In the genomic region with DNA sequence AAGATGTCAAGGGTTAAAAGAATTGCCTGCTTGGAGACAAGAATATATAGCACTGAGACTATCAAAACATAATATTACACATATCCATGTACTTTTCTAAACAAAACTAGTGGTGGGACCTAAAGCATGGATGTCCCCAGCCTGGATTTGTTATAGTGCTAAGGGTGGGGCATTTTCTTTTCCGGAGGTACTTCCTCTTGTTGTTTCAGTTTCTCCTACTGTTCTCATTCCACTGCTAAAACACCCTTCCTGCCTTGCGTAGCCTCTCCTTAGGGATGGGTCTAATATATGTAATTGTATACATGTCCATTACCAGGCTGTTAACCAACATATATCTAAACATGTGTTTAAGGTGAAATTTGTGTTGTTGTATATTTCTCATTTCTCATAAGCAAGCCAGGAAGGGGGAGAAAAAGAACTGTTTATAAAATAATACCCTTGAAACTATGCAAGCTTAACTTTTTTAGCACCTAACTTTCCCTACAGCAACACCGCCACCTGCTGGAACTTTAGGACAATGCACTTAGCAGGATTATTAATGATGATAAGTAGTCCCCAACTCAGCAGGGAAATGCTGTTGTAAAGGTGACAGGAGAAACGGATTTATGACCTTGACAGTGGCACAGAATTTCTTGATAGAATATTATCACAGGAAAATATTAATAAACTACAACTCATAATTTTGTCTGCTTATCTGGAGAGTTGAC, we compare ENCODE assay signal across 8 mouse cellular contexts. TPM values are rescaled to one million over a fixed set of nuclear protein-coding genes. Genes with fewer than 3 reads are reported as not detected.
DNase-seq lines count a peak whose midpoint lies in the region; ATAC-seq and TF ChIP-seq lines count a peak whose summit lies in the region.

No protein-coding gene starts in this region.

- H3K36me3 ChIP-seq in heart, adult 2 months (ENCODE audit: control insufficient read depth, insufficient read depth, low read length) = no peaks in the 10 kb centered on the region
- H3K36me3 ChIP-seq in heart, embryonic 12.5 days = no peaks in the 10 kb centered on the region
- no peaks in the 10 kb centered on the region for H3K36me3 ChIP-seq in midbrain, embryonic 11.5 days (ENCODE audit: control insufficient read depth, insufficient read depth, low read length)

- no peak overlapping the region for H3K4me2 ChIP-seq in heart, embryonic 12.5 days
- H3K4me2 ChIP-seq in midbrain, embryonic 11.5 days = no peak overlapping the region

- no peak overlapping the region for H3K4me3 ChIP-seq in heart, adult 2 months
- no peak overlapping the region for H3K4me3 ChIP-seq in heart, embryonic 12.5 days
- no peak overlapping the region for H3K4me3 ChIP-seq in midbrain, embryonic 11.5 days (ENCODE audit: low read depth, low read length)

- H3K27ac ChIP-seq in heart, adult 2 months = no peak overlapping the region
- no peak overlapping the region for H3K27ac ChIP-seq in heart, embryonic 12.5 days (ENCODE audit: poor library complexity, severe bottlenecking)
- no peak overlapping the region for H3K27ac ChIP-seq in midbrain, embryonic 11.5 days (ENCODE audit: low read depth, low read length)

- no peaks in the 10 kb centered on the region for H3K79me2 ChIP-seq in heart, adult 2 months (replicated peaks; ENCODE audit: control insufficient read depth, insufficient read depth, low read length)

- no peaks in the 10 kb centered on the region for H3K9me3 ChIP-seq in heart, embryonic 12.5 days (replicated peaks)
- H3K9me3 ChIP-seq in midbrain, embryonic 11.5 days (ENCODE audit: control insufficient read depth, low read length) = no peaks in the 10 kb centered on the region

- no peak for TF ChIP-seq POLR2A in heart, adult 2 months (IDR thresholded peaks at IDR 0.05; ENCODE audit: insufficient read depth, low read depth, low read length)

- no peak for TF ChIP-seq EP300 in heart, adult 2 months (IDR thresholded peaks at IDR 0.05; ENCODE audit: insufficient read depth, low read depth, low read length)

- peak; percentile 6 to 44 for DNase-seq in heart, adult 2 months
- peak; percentile 37 for DNase-seq in Muller cell, postnatal 12 days (ENCODE audit: inconsistent ontology term)
- peak; percentile 44 to 73 for DNase-seq in cerebellum, postnatal 25 days
- DNase-seq in heart, postnatal 36 days = peak; percentile 47 to 69
- DNase-seq in layer of hippocampus, postnatal 14 days (ENCODE audit: low spot score in 2 of 2) = peak; percentile 65 to 78
- peak; percentile 93 for DNase-seq in midbrain, embryonic 11.5 days (ENCODE audit: low spot score, missing footprints)
- DNase-seq in spleen, postnatal 4 days (ENCODE audit: low spot score in 2 of 2) = peak; percentile 43 to 76

- peak; percentile 89 for TF ChIP-seq CTCF in heart, adult 2 months (IDR thresholded peaks at IDR 0.05)

- no peak overlapping the region for H3K9ac ChIP-seq in heart, adult 2 months (ENCODE audit: low read depth, low read length)
- H3K9ac ChIP-seq in heart, embryonic 12.5 days = no peak overlapping the region
- no peak overlapping the region for H3K9ac ChIP-seq in midbrain, embryonic 11.5 days (ENCODE audit: low read length)

- H3K27me3 ChIP-seq in heart, adult 2 months (ENCODE audit: control insufficient read depth, insufficient read depth, low read length) = no peaks in the 10 kb centered on the region
- no peaks in the 10 kb centered on the region for H3K27me3 ChIP-seq in heart, embryonic 12.5 days (replicated peaks)
- no peaks in the 10 kb centered on the region for H3K27me3 ChIP-seq in midbrain, embryonic 11.5 days (ENCODE audit: control insufficient read depth, insufficient read depth, low read length)

- H3K4me1 ChIP-seq in heart, adult 2 months (ENCODE audit: control insufficient read depth, insufficient read depth, low read length) = no peaks in the 10 kb centered on the region
- no peaks in the 10 kb centered on the region for H3K4me1 ChIP-seq in heart, embryonic 12.5 days (replicated peaks)
- H3K4me1 ChIP-seq in midbrain, embryonic 11.5 days (ENCODE audit: control insufficient read depth, insufficient read depth, low read length) = no peaks in the 10 kb centered on the region

- no peak for ATAC-seq in heart, embryonic 12.5 days (ENCODE audit: insufficient number of reproducible peaks, low FRiP score)
- peak; percentile 30; the same call in 1 of the 2 replicates for ATAC-seq in midbrain, embryonic 11.5 days (ENCODE audit: low FRiP score)

- intact Hi-C loops in heart, adult 2 months (cut with DNase I) = loop anchor here (2.0 to 10.0 kb wide), 3 partner anchors 43 to 536 kb away; no protein-coding TSS in a partner anchor
- intact Hi-C loops in heart, postnatal 36 days (cut with DNase I) = loop anchor here (2.0 kb wide), 2 partner anchors 46 to 360 kb away; no protein-coding TSS in a partner anchor

- 15% methylated on average over 4 of the region's 4 CpGs for WGBS in heart, adult 2 months
- WGBS in heart, embryonic 12.5 days = 22% methylated on average over 4 of the region's 4 CpGs
- 31% methylated on average over 4 of the region's 4 CpGs for whole genome bisulfite sequencing in midbrain, embryonic 11.5 days

RNA-seq across cellular contexts. Expression of gene Txk, which starts 41.9 kb away (rescaled TPM):
- under 1 TPM; 0.10 to 0.30 TPM for total RNA-seq in heart, adult 2 months (2021)
- polyA plus RNA-seq in heart, adult 2 months (2012; rRNA removed) = 0.12 and 0.18 TPM in 2 replicates
- polyA plus RNA-seq in heart, embryonic 12.5 days (2016; fragmentation: Nextera tagmentation; extraction: Ambion mirVana) = not detected in 2 replicates
- total RNA-seq in heart, postnatal 36 days (2021) = under 1 TPM in 1 of 2 experiments, not detected in 1; 0.11 TPM
- total RNA-seq in layer of hippocampus, postnatal 14 days (2021) = not detected
- polyA plus RNA-seq in midbrain, embryonic 11.5 days (2014; fragmentation: Nextera tagmentation; extraction: Ambion mirVana) = not detected in 2 replicates

Comparison
In these comparisons a context has a peak if more than half of its experiments do, and no peak if none do; other contexts are left out.
1. DNase-seq: peak in every context shown above with its lines; median percentile 93 in midbrain, embryonic 11.5 days; 72 in layer of hippocampus, postnatal 14 days; 60 in spleen, postnatal 4 days; 58 in cerebellum, postnatal 25 days; 58 in heart, postnatal 36 days; 37 in Muller cell, postnatal 12 days; 25 in heart, adult 2 months.